Mouse (Mus musculus): Measurements from ENCODE around the gene Sirpb1c. TPM values are rescaled to one million over a fixed set of nuclear protein-coding genes. Genes with fewer than 3 reads are reported as not detected.

Sirpb1c gene
- polyA plus RNA-seq (2017; shearing (Covaris generic)): under 1 TPM in 1 of 2 experiments, not detected in 1; 0.28 TPM

GRCm38 (mm10) chr3:15848280-15848679 is at the start of gene Sirpb1c:
Gene Sirpb1c, minus strand, starts transcription at chr3:15848528.

Other genes with a start within 250 kb of the Sirpb1c start
- under 1 TPM in 1 of 2 experiments, not detected in 1; 0.62 TPM for gene Gm5150, start 157.9 kb upstream of the Sirpb1c start, polyA plus RNA-seq (2017; shearing (Covaris generic))

Measured in inflammation-experienced regulatory T-cells (primary cell).